Comparison of ENCODE assay signal across 10 mouse cellular contexts in genomic region chr4:123223309-123223708, GRCm38 (mm10). TPM values are rescaled to one million over a fixed set of nuclear protein-coding genes. Genes with fewer than 3 reads are reported as not detected.
DNase-seq lines count a peak whose midpoint lies in the region; ATAC-seq and TF ChIP-seq lines count a peak whose summit lies in the region.
"Had no signal": no experiment of that assay in that cellular context is flagged by ENCODE, and none has a peak within 500 bp of the region (broad histone marks: within the 10 kb centered on the region; RNA-seq: fewer than 3 reads in every experiment).

No protein-coding gene starts in this region.

- H3K27ac ChIP-seq in gastrocnemius, adult 2 months: no peak overlapping the region
- H3K27ac ChIP-seq in midbrain, postnatal 0 days (ENCODE audit: low read depth, low read length): no peak overlapping the region
- no peak overlapping the region for H3K27ac ChIP-seq in midbrain, embryonic 13.5 days
- H3K27ac ChIP-seq in hindbrain, embryonic 13.5 days: no peak overlapping the region

- ATAC-seq in midbrain, postnatal 0 days (ENCODE audit: low FRiP score): no peak
- ATAC-seq in midbrain, embryonic 13.5 days: no peak
- no peak for ATAC-seq in hindbrain, embryonic 13.5 days (ENCODE audit: low FRiP score)

- WGBS in midbrain, postnatal 0 days: 50% methylated on average over 3 of the region's 3 CpGs
- 44% methylated on average over 3 of the region's 3 CpGs for whole genome bisulfite sequencing in midbrain, embryonic 13.5 days
- WGBS in hindbrain, embryonic 13.5 days: 55% methylated on average over 3 of the region's 3 CpGs

- no peak overlapping the region for H3K4me2 ChIP-seq in midbrain, postnatal 0 days (ENCODE audit: low read depth, low read length, poor library complexity, severe bottlenecking)
- H3K4me2 ChIP-seq in midbrain, embryonic 13.5 days (replicated peaks): no peak overlapping the region
- H3K4me2 ChIP-seq in hindbrain, embryonic 13.5 days: no peak overlapping the region

- H3K9me3 ChIP-seq in midbrain, postnatal 0 days (ENCODE audit: low read length): no peaks in the 10 kb centered on the region
- H3K9me3 ChIP-seq in midbrain, embryonic 13.5 days: no peaks in the 10 kb centered on the region
- no peaks in the 10 kb centered on the region for H3K9me3 ChIP-seq in hindbrain, embryonic 13.5 days

- no peaks in the 10 kb centered on the region for H3K27me3 ChIP-seq in midbrain, postnatal 0 days (ENCODE audit: insufficient read depth, low read length)
- no peaks in the 10 kb centered on the region for H3K27me3 ChIP-seq in midbrain, embryonic 13.5 days
- peaks cover 4% of the 10 kb centered on the region; the same call in 1 of the 2 replicates for H3K27me3 ChIP-seq in hindbrain, embryonic 13.5 days

- no peak for DNase-seq in gastrocnemius, adult 2 months
- no peak for DNase-seq in gastrocnemius, postnatal 36 days
- no peak for DNase-seq in midbrain, postnatal 0 days (ENCODE audit: low spot score)
- DNase-seq in c-Kit-positive CD71-positive TER-119-positive erythroid progenitor cells, embryonic 14.5 days (ENCODE audit: low spot score): peak; percentile 15
- peak; percentile 29 for DNase-seq in thymus, postnatal 25 days
- no peak for DNase-seq in frontal cortex, adult 2 months (ENCODE audit: extremely low spot score in 1 of 2, low spot score in 1 of 2)
- DNase-seq: kidney, adult 11 months had no signal

- H3K4me1 ChIP-seq in midbrain, postnatal 0 days (ENCODE audit: insufficient read depth, low read length): no peaks in the 10 kb centered on the region
- no peaks in the 10 kb centered on the region for H3K4me1 ChIP-seq in midbrain, embryonic 13.5 days (replicated peaks)
- peaks cover 11% of the 10 kb centered on the region for H3K4me1 ChIP-seq in hindbrain, embryonic 13.5 days (replicated peaks)

- no peak overlapping the region for H3K9ac ChIP-seq in midbrain, postnatal 0 days (replicated peaks; ENCODE audit: low read length, poor library complexity, severe bottlenecking)
- H3K9ac ChIP-seq in midbrain, embryonic 13.5 days (replicated peaks): no peak overlapping the region
- no peak overlapping the region for H3K9ac ChIP-seq in hindbrain, embryonic 13.5 days

- intact Hi-C loops in gastrocnemius, adult 2 months (cut with DNase I): no loop called here
- intact Hi-C loops in gastrocnemius, postnatal 36 days (cut with DNase I): no loop called here

- peak; percentile 56 for TF ChIP-seq CTCF in gastrocnemius, adult 2 months (IDR thresholded peaks at IDR 0.05)
- peak; percentile 56 for TF ChIP-seq CTCF in midbrain, postnatal 0 days (IDR thresholded peaks at IDR 0.05)

- no peak overlapping the region for H3K4me3 ChIP-seq in gastrocnemius, adult 2 months
- no peak overlapping the region for H3K4me3 ChIP-seq in midbrain, postnatal 0 days (ENCODE audit: low read depth, low read length)
- H3K4me3 ChIP-seq in midbrain, embryonic 13.5 days (replicated peaks): no peak overlapping the region
- no peak overlapping the region for H3K4me3 ChIP-seq in hindbrain, embryonic 13.5 days
- H3K4me3 ChIP-seq: erythroblast, embryonic 14.5 days had no signal

- H3K36me3 ChIP-seq in midbrain, postnatal 0 days (ENCODE audit: insufficient read depth, low read length): no peaks in the 10 kb centered on the region
- H3K36me3 ChIP-seq in midbrain, embryonic 13.5 days: no peaks in the 10 kb centered on the region
- H3K36me3 ChIP-seq in hindbrain, embryonic 13.5 days: no peaks in the 10 kb centered on the region

RNA-seq across cellular contexts. Expression of gene Heyl, which starts 10.0 kb away (rescaled TPM):
- 1 to 10 TPM; 5.1 to 6.4 TPM for total RNA-seq in gastrocnemius, adult 2 months (2021)
- total RNA-seq in gastrocnemius, postnatal 36 days (2021): 1 to 10 TPM; 5.7 to 8.4 TPM
- total RNA-seq in midbrain, postnatal 0 days (2014; rRNA removed): 2.9 and 5.0 TPM in 2 replicates
- polyA plus RNA-seq in midbrain, postnatal 0 days (2015; fragmentation: Nextera tagmentation; extraction: Ambion mirVana): 4.7 and 5.1 TPM in 2 replicates
- polyA plus RNA-seq in midbrain, embryonic 13.5 days (2015; fragmentation: Nextera tagmentation; extraction: Ambion mirVana): 5.5 and 6.6 TPM in 2 replicates
- 8.0 and 8.8 TPM in 2 replicates for polyA plus RNA-seq in hindbrain, embryonic 13.5 days (2015; fragmentation: Nextera tagmentation; extraction: Ambion mirVana)
- polyA plus RNA-seq in frontal cortex, adult 2 months (2012; rRNA removed): 5.9 and 7.1 TPM in 2 replicates
- polyA plus RNA-seq: erythroblast, embryonic 14.5 days had no signal

RNA-seq across cellular contexts. Expression of gene Nt5c1a, which starts 22.0 kb away (rescaled TPM):
- total RNA-seq in gastrocnemius, adult 2 months (2021): 10 to 100 TPM; 38.8 to 53.4 TPM
- 10 to 100 TPM; 33.4 to 44.6 TPM for total RNA-seq in gastrocnemius, postnatal 36 days (2021)
- 1.9 and 2.4 TPM in 2 replicates for total RNA-seq in midbrain, postnatal 0 days (2014; rRNA removed)
- polyA plus RNA-seq in midbrain, postnatal 0 days (2015; fragmentation: Nextera tagmentation; extraction: Ambion mirVana): 0.33 and 0.45 TPM in 2 replicates
- not detected in 2 replicates for polyA plus RNA-seq in midbrain, embryonic 13.5 days (2015; fragmentation: Nextera tagmentation; extraction: Ambion mirVana)
- polyA plus RNA-seq in hindbrain, embryonic 13.5 days (2015; fragmentation: Nextera tagmentation; extraction: Ambion mirVana): not detected in 2 replicates
- polyA plus RNA-seq in frontal cortex, adult 2 months (2012; rRNA removed): 3.2 and 3.8 TPM in 2 replicates
- polyA plus RNA-seq: erythroblast, embryonic 14.5 days had no signal

RNA-seq across cellular contexts. Expression of gene Pabpc4, which starts 38.8 kb away (rescaled TPM):
- 100 to 1,000 TPM; 325 to 341 TPM for total RNA-seq in gastrocnemius, adult 2 months (2021)
- 100 to 1,000 TPM; 294 to 317 TPM for total RNA-seq in gastrocnemius, postnatal 36 days (2021)
- 85.4 and 88.6 TPM in 2 replicates for total RNA-seq in midbrain, postnatal 0 days (2014; rRNA removed)
- 23.5 and 25.0 TPM in 2 replicates for polyA plus RNA-seq in midbrain, postnatal 0 days (2015; fragmentation: Nextera tagmentation; extraction: Ambion mirVana)
- polyA plus RNA-seq in midbrain, embryonic 13.5 days (2015; fragmentation: Nextera tagmentation; extraction: Ambion mirVana): 25.5 and 27.1 TPM in 2 replicates
- 28.0 and 30.0 TPM in 2 replicates for polyA plus RNA-seq in hindbrain, embryonic 13.5 days (2015; fragmentation: Nextera tagmentation; extraction: Ambion mirVana)
- 39.4 and 40.2 TPM in 2 replicates for polyA plus RNA-seq in frontal cortex, adult 2 months (2012; rRNA removed)

RNA-seq across cellular contexts. Expression of gene Hpcal4, which starts 40.3 kb away (rescaled TPM):
- total RNA-seq in gastrocnemius, adult 2 months (2021): under 1 TPM in 1 of 2 experiments, not detected in 1; 0.08 TPM
- total RNA-seq in gastrocnemius, postnatal 36 days (2021): not detected
- 53.7 and 64.5 TPM in 2 replicates for total RNA-seq in midbrain, postnatal 0 days (2014; rRNA removed)
- 63.4 and 67.6 TPM in 2 replicates for polyA plus RNA-seq in midbrain, postnatal 0 days (2015; fragmentation: Nextera tagmentation; extraction: Ambion mirVana)
- polyA plus RNA-seq in midbrain, embryonic 13.5 days (2015; fragmentation: Nextera tagmentation; extraction: Ambion mirVana): 14.1 and 16.5 TPM in 2 replicates
- 14.9 and 18.8 TPM in 2 replicates for polyA plus RNA-seq in hindbrain, embryonic 13.5 days (2015; fragmentation: Nextera tagmentation; extraction: Ambion mirVana)
- polyA plus RNA-seq in frontal cortex, adult 2 months (2012; rRNA removed): 523 and 615 TPM in 2 replicates
- polyA plus RNA-seq: erythroblast, embryonic 14.5 days had no signal

Comparison
In these comparisons a context has a peak if more than half of its experiments do, and no peak if none do; other contexts are left out.
1. DNase-seq: peak in c-Kit-positive CD71-positive TER-119-positive erythroid progenitor cells, embryonic 14.5 days (single experiment) and thymus, postnatal 25 days (single experiment); none in gastrocnemius, adult 2 months (single experiment), gastrocnemius, postnatal 36 days (0 of 2), midbrain, postnatal 0 days (single experiment) and frontal cortex, adult 2 months (0 of 2).